Mouse (Mus musculus) gonadal fat pad, adult 2 months (tissue): ENCODE results near the gene Ptges2. TPM values are rescaled to one million over a fixed set of nuclear protein-coding genes. Genes with fewer than 3 reads are reported as not detected.
"Not testable (repeated sequence)": the region's sequence is repeated elsewhere in the genome, so short reads cannot be mapped to it uniquely, and the experiment has no call there.

Source experiments
- DNase-seq: peaks from one replicate; pipeline ENCODE4 v3.0.0-alpha.2; 2012; ENCODE audit warnings: low read depth
- polyA plus RNA-seq: library from polyadenylated mRNA; depleted of rRNA; stranded (reverse); fragments of >200 nt; gene quantifications from 2 replicates; pipeline ENCODE4 v1.2.3, GENCODE M21; 2012; rRNA removed

Ptges2 gene
- 50.0 and 51.6 TPM in 2 replicates for polyA plus RNA-seq

- DNase-seq: no peak
Observed at GRCm38 (mm10) chr2:32395484-32395945, at the start of gene Ptges2. Gene Ptges2 (plus strand): TSS chr2:32395896.

GRCm38 (mm10) chr2:32347019-32347418, 48.7 kb upstream of the Ptges2 start:
- no peak for DNase-seq

GRCm38 (mm10) chr2:32348311-32348710, 47.4 kb upstream of the Ptges2 start:
- no peak for DNase-seq

- DNase-seq: no peak
Observed at GRCm38 (mm10) chr2:32349625-32350255, 46.0 kb upstream of the Ptges2 start.

GRCm38 (mm10) chr2:32350471-32351051, 45.1 kb upstream of the Ptges2 start:
- no peak for DNase-seq

- no peak for DNase-seq
Observed at GRCm38 (mm10) chr2:32351471-32351961, 44.2 kb upstream of the Ptges2 start.

- DNase-seq: no peak
Observed at GRCm38 (mm10) chr2:32352151-32353006, 43.3 kb upstream of the Ptges2 start, which contains the start of gene Ciz1. Gene Ciz1 (plus strand): TSS chr2:32352327.

- no peak for DNase-seq
Observed at GRCm38 (mm10) chr2:32353007-32353542, 42.6 kb upstream of the Ptges2 start, which contains the start of gene Dnm1. Gene Dnm1 (minus strand): TSS chr2:32353338.

- no peak for DNase-seq
Observed at GRCm38 (mm10) chr2:32353836-32354235, 41.9 kb upstream of the Ptges2 start.

GRCm38 (mm10) chr2:32354336-32354895, 41.3 kb upstream of the Ptges2 start:
- DNase-seq: no peak

GRCm38 (mm10) chr2:32356216-32356615, 39.5 kb upstream of the Ptges2 start:
- DNase-seq: no peak

- no peak for DNase-seq
Observed at GRCm38 (mm10) chr2:32357710-32358109, 38.0 kb upstream of the Ptges2 start.

- DNase-seq: no peak
Observed at GRCm38 (mm10) chr2:32358381-32358780, 37.3 kb upstream of the Ptges2 start.

GRCm38 (mm10) chr2:32360741-32361140, 35.0 kb upstream of the Ptges2 start:
- no peak for DNase-seq

- no peak for DNase-seq
Observed at GRCm38 (mm10) chr2:32361437-32361836, 34.3 kb upstream of the Ptges2 start.

- not testable (repeated sequence) for DNase-seq
Observed at GRCm38 (mm10) chr2:32362274-32362673, 33.4 kb upstream of the Ptges2 start.

- DNase-seq: no peak
Observed at GRCm38 (mm10) chr2:32362817-32363340, 32.8 kb upstream of the Ptges2 start.

- DNase-seq: no peak
Observed at GRCm38 (mm10) chr2:32363376-32364106, 32.2 kb upstream of the Ptges2 start.

GRCm38 (mm10) chr2:32364121-32364520, 31.6 kb upstream of the Ptges2 start:
- no peak for DNase-seq

- DNase-seq: no peak
Observed at GRCm38 (mm10) chr2:32367315-32367714, 28.4 kb upstream of the Ptges2 start.

- no peak for DNase-seq
Observed at GRCm38 (mm10) chr2:32374191-32374590, 21.5 kb upstream of the Ptges2 start.
